Mouse (Mus musculus) olfactory bulb, adult 2 months (tissue): ENCODE measurements around the gene Gdf1.
A peak's percentile ranks its signal among the peaks of the same experiment; 100 is the strongest.

Experiments
- CTCF ChIP-seq: fragments of 200-500 bp; IDR thresholded peaks from 2 replicates; pipeline ENCODE4 v1.5.1; 2012; ENCODE audit warnings: low read depth, mild to moderate bottlenecking, low read length, moderate library complexity; ENCODE audit not compliant: insufficient read depth
- POLR2A ChIP-seq: fragments of 200-500 bp; IDR thresholded peaks from 2 replicates; pipeline ENCODE4 v1.6.1; 2012; ENCODE audit warnings: mild to moderate bottlenecking, low read depth, low read length, moderate library complexity; ENCODE audit not compliant: insufficient read depth

- no peak for TF ChIP-seq POLR2A
- TF ChIP-seq CTCF = peak; percentile 57; the same call in 1 of the 2 replicates
Measured at GRCm38 (mm10) chr8:70330741-70331364, 1.2 kb downstream of the Gdf1 start.
